Mouse (Mus musculus): ENCODE results near the gene Bmyc. TPM values are rescaled to one million over a fixed set of nuclear protein-coding genes. Genes with fewer than 3 reads are reported as not detected.
"Not testable (repeated sequence)": the region's sequence is repeated elsewhere in the genome, so short reads cannot be mapped to it uniquely, and the experiment has no call there.

Gene Bmyc
- polyA plus RNA-seq, 1 experiment from 2014 or later, result 44.1 TPM

DNA sequence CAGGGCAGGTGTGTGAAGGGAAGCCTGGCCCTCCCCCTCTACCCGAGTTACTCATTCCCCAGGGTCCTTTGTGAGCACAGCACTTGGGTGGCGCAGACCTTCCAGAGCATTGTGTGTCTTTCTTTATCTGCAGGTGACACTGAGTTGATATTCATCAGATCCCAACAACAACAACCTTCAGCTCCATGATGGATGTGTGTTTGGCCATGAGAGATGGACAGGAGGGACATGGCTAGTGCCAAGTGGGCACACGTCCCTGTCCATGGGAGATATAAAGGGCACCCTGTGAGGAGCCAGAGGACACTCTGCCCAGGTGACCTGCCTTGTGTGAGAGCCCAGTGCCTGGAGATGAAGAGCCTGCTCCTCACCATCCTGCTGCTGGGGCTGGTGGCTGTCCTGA lies 6.8 kb upstream of the Bmyc start, which contains the start of gene Obp2a:
Obp2a (plus strand) TSS at position 301 of the 400 bp plus-strand sequence.
- 75% methylated on average over 3 of the region's 3 CpGs for WGBS
- ATAC-seq (ENCODE audit: insufficient number of reproducible peaks, insufficient read depth, low FRiP score, low read depth); H3K36me3 ChIP-seq (ENCODE audit: control insufficient read depth, insufficient read depth, low read length): not testable (repeated sequence)

DNA sequence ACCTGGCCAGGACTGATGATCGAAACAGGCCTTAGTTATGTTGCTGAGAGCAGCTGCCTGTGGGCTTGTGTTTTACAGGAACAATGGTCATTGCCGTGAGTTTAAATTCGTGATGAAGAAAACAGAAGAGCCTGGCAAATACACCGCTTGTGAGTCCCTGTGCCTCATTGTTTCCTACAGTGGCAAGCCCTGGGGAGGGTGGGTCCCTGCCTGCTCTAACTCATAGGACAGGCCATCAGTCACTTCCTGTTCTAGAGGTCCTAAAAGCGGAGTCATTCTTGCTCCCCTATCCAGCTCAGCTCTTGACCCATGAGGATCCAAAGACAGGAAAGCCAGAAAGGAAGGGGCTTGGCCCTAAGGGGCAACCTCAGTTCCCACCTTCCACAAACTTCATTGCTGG lies 5.5 kb upstream of the Bmyc start:
- H3K9me3 ChIP-seq (ENCODE audit: control insufficient read depth, low read length), result no peaks in the 10 kb centered on the region
- H3K27me3 ChIP-seq (ENCODE audit: control insufficient read depth, insufficient read depth, low read length), result no peaks in the 10 kb centered on the region
- no peak overlapping the region for H3K4me2 ChIP-seq (ENCODE audit: low read length)
- no peak for ATAC-seq (ENCODE audit: insufficient number of reproducible peaks, insufficient read depth, low FRiP score, low read depth)
- no peak overlapping the region for H3K4me3 ChIP-seq (ENCODE audit: control insufficient read depth in 1 of 2, insufficient read depth in 1 of 2, low read depth in 1 of 2, low read length in 2 of 2)
- H3K27ac ChIP-seq (replicated peaks in 1 of 2; ENCODE audit: control insufficient read depth in 1 of 2, insufficient read depth in 1 of 2, low read depth in 2 of 2, low read length in 2 of 2), result no peak overlapping the region
- H3K9ac ChIP-seq (ENCODE audit: low read length), result no peak overlapping the region
- WGBS, result 66% methylated on average over 5 of the region's 5 CpGs
- no peaks in the 10 kb centered on the region; a peak in 1 of 4 replicates for H3K4me1 ChIP-seq (ENCODE audit: control insufficient read depth in 2 of 2, insufficient read depth in 2 of 2, low read length in 2 of 2)
- H3K36me3 ChIP-seq (ENCODE audit: control insufficient read depth, insufficient read depth, low read length), result no peaks in the 10 kb centered on the region

More for the DNA sequence above, 6.8 kb upstream of the Bmyc start, which contains the start of gene Obp2a:
- not testable (repeated sequence) for H3K27me3 ChIP-seq (ENCODE audit: control insufficient read depth, insufficient read depth, low read length); H3K27ac ChIP-seq (replicated peaks in 1 of 2; ENCODE audit: control insufficient read depth in 1 of 2, insufficient read depth in 1 of 2, low read depth in 2 of 2, low read length in 2 of 2); H3K4me3 ChIP-seq (ENCODE audit: control insufficient read depth in 1 of 2, insufficient read depth in 1 of 2, low read depth in 1 of 2, low read length in 2 of 2); H3K9ac ChIP-seq (ENCODE audit: low read length); H3K9me3 ChIP-seq (ENCODE audit: control insufficient read depth, low read length); H3K4me1 ChIP-seq (ENCODE audit: control insufficient read depth in 2 of 2, insufficient read depth in 2 of 2, low read length in 2 of 2); H3K4me2 ChIP-seq (ENCODE audit: low read length)

DNA sequence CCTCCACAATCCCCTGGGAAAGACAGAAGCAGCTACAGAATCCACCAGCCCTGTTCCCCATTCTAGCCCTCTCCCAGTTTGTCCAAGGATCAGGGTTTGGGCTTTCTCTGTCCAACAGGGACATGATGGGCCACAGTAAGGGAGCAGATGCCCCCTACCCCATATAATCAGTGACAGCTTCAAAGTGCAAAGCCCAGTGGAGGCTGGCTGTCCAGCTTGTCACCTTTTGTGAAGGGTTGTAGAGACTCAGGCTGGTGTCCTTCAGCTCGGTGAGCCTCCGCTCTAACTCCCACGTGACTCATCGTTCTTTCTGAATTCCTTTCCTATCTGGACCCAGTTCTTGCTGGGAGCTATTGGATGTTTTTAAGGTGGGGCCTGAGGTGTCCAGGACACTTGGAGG lies 2.8 kb upstream of the Bmyc start:
- no peak overlapping the region for H3K9ac ChIP-seq (ENCODE audit: low read length)
- H3K9me3 ChIP-seq (ENCODE audit: control insufficient read depth, low read length), result no peaks in the 10 kb centered on the region
- H3K4me2 ChIP-seq (ENCODE audit: low read length), result no peak overlapping the region
- peaks cover 0 to 3% of the 10 kb centered on the region in 2 experiments; a peak in 2 of 4 replicates for H3K4me1 ChIP-seq (ENCODE audit: control insufficient read depth in 2 of 2, insufficient read depth in 2 of 2, low read length in 2 of 2)
- WGBS, result 25% methylated on average over 4 of the region's 4 CpGs
- no peak for ATAC-seq (ENCODE audit: insufficient number of reproducible peaks, insufficient read depth, low FRiP score, low read depth)
- H3K27ac ChIP-seq (replicated peaks in 1 of 2; ENCODE audit: control insufficient read depth in 1 of 2, insufficient read depth in 1 of 2, low read depth in 2 of 2, low read length in 2 of 2), result no peak overlapping the region
- H3K27me3 ChIP-seq (ENCODE audit: control insufficient read depth, insufficient read depth, low read length), result no peaks in the 10 kb centered on the region
- H3K36me3 ChIP-seq (ENCODE audit: control insufficient read depth, insufficient read depth, low read length), result no peaks in the 10 kb centered on the region
- no peak overlapping the region for H3K4me3 ChIP-seq (ENCODE audit: control insufficient read depth in 1 of 2, insufficient read depth in 1 of 2, low read depth in 1 of 2, low read length in 2 of 2)

DNA sequence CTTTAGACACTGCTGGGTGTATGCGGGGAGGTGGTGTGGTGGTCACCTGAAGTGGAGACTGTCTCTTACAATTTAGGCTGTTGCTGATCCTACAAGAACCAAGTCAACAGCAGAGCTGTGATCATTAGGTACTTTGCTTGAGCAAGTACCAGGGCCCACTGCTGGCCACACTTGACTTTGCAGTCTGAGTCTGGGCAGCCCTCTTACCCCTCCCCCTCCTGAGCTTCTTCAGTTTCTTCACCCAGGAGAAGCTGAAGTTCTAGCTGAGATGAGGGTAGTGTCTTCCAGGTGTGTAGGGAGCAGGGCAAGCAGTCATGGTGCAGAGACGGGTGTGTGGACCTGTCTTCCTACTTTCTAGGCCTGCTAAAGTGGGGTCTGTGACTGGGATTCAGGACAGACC lies 1.6 kb downstream of the Bmyc start:
- Histone ChIP-seq H3K9me3 (ENCODE audit: control insufficient read depth, low read length) (no peaks in the 10 kb centered on the region), H3K9ac (ENCODE audit: low read length) (no peak overlapping the region; the same call in 1 of the 2 replicates), H3K4me3 (ENCODE audit: control insufficient read depth in 1 of 2, insufficient read depth in 1 of 2, low read depth in 1 of 2, low read length in 2 of 2) (no peak overlapping the region; a peak in 1 of 4 replicates), H3K36me3 (ENCODE audit: control insufficient read depth, insufficient read depth, low read length) (no peaks in the 10 kb centered on the region), H3K4me1 (ENCODE audit: control insufficient read depth in 2 of 2, insufficient read depth in 2 of 2, low read length in 2 of 2) (peaks cover 0 to 3% of the 10 kb centered on the region in 2 experiments; a peak in 2 of 4 replicates), H3K27me3 (ENCODE audit: control insufficient read depth, insufficient read depth, low read length) (no peaks in the 10 kb centered on the region), H3K27ac (replicated peaks in 1 of 2; ENCODE audit: control insufficient read depth in 1 of 2, insufficient read depth in 1 of 2, low read depth in 2 of 2, low read length in 2 of 2) (no peak overlapping the region), H3K4me2 (ENCODE audit: low read length) (peak overlapping the region; percentile 32)
- 81% methylated on average over 2 of the region's 2 CpGs for WGBS
- no peak for ATAC-seq (ENCODE audit: insufficient number of reproducible peaks, insufficient read depth, low FRiP score, low read depth)

DNA sequence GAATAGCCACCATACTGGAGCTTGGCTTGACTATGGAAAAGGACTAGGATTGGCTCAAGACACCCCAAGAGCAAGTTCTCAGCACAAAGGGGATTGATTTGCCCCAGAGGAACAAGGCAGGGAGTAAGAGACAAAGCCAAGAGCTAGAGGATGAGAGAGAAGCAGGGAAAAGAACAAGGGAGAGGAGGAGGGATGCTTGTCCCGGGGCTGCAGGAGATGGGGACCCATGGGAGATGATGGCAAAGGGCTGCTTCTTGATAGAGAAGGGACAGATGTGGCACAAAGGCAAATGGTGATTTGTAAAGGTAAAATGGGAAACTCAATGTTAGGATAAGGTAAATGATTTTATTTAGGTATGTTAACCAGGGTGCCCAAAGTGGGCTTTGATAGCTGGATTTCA lies 2.5 kb downstream of the Bmyc start:
- not testable (repeated sequence) for H3K9ac ChIP-seq (ENCODE audit: low read length); H3K27me3 ChIP-seq (ENCODE audit: control insufficient read depth, insufficient read depth, low read length); H3K9me3 ChIP-seq (ENCODE audit: control insufficient read depth, low read length); H3K4me1 ChIP-seq (ENCODE audit: control insufficient read depth in 2 of 2, insufficient read depth in 2 of 2, low read length in 2 of 2); H3K27ac ChIP-seq (replicated peaks in 1 of 2; ENCODE audit: control insufficient read depth in 1 of 2, insufficient read depth in 1 of 2, low read depth in 2 of 2, low read length in 2 of 2); H3K4me2 ChIP-seq (ENCODE audit: low read length); H3K36me3 ChIP-seq (ENCODE audit: control insufficient read depth, insufficient read depth, low read length); ATAC-seq (ENCODE audit: insufficient number of reproducible peaks, insufficient read depth, low FRiP score, low read depth); H3K4me3 ChIP-seq (ENCODE audit: control insufficient read depth in 1 of 2, insufficient read depth in 1 of 2, low read depth in 1 of 2, low read length in 2 of 2)
- 97% methylated on average over 1 of the region's 1 CpGs for WGBS

DNA sequence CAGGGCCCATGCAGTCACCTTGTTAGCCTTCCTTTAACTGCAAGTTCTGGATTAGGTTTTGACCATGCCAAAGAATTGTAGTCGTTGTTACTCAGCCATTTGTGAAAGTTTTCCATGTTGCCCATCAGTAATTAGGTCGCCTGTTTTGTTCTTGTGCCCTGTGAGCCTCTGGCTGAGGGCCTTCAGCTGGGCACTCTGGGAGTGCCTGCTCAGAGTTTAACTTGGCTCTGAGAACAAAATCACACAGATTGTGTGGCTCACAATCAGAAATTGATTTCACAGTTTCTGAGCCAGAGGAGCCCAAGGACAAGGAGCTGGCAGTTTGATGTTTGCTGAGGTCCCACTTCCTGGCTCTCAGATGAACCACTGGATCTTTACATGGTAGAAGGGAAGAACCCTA lies 3.3 kb downstream of the Bmyc start:
- not testable (repeated sequence) for H3K4me3 ChIP-seq (ENCODE audit: control insufficient read depth in 1 of 2, insufficient read depth in 1 of 2, low read depth in 1 of 2, low read length in 2 of 2); H3K4me2 ChIP-seq (ENCODE audit: low read length); H3K27me3 ChIP-seq (ENCODE audit: control insufficient read depth, insufficient read depth, low read length); H3K9ac ChIP-seq (ENCODE audit: low read length); ATAC-seq (ENCODE audit: insufficient number of reproducible peaks, insufficient read depth, low FRiP score, low read depth); H3K9me3 ChIP-seq (ENCODE audit: control insufficient read depth, low read length); H3K27ac ChIP-seq (replicated peaks in 1 of 2; ENCODE audit: control insufficient read depth in 1 of 2, insufficient read depth in 1 of 2, low read depth in 2 of 2, low read length in 2 of 2); H3K36me3 ChIP-seq (ENCODE audit: control insufficient read depth, insufficient read depth, low read length); H3K4me1 ChIP-seq (ENCODE audit: control insufficient read depth in 2 of 2, insufficient read depth in 2 of 2, low read length in 2 of 2)
- WGBS, result 80% methylated on average over 2 of the region's 2 CpGs

DNA sequence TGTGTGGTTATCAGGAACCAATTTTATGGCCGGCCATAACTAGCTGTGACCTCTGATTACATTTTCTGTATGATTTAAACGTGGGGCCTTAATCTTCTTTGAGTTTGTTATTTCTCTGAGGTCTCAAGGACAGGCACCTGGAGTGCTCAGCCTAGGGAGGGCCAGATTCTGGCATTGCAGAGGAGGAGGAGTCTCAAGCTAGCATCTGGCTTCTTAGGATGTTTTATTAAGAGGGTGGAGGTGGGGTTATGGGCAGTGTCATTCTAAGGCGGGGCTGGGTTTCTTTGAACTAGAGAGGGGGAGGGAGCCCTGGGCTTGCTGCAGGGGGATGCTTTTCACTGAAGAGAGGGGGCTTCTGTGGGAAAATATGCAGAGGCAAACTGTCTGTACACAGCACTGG lies 5.1 kb downstream of the Bmyc start:
- H3K27ac ChIP-seq (replicated peaks in 1 of 2; ENCODE audit: control insufficient read depth in 1 of 2, insufficient read depth in 1 of 2, low read depth in 2 of 2, low read length in 2 of 2); H3K9me3 ChIP-seq (ENCODE audit: control insufficient read depth, low read length); ATAC-seq (ENCODE audit: insufficient number of reproducible peaks, insufficient read depth, low FRiP score, low read depth); H3K36me3 ChIP-seq (ENCODE audit: control insufficient read depth, insufficient read depth, low read length); H3K4me3 ChIP-seq (ENCODE audit: control insufficient read depth in 1 of 2, insufficient read depth in 1 of 2, low read depth in 1 of 2, low read length in 2 of 2); H3K4me2 ChIP-seq (ENCODE audit: low read length); H3K27me3 ChIP-seq (ENCODE audit: control insufficient read depth, insufficient read depth, low read length); H3K4me1 ChIP-seq (ENCODE audit: control insufficient read depth in 2 of 2, insufficient read depth in 2 of 2, low read length in 2 of 2); H3K9ac ChIP-seq (ENCODE audit: low read length): not testable (repeated sequence)
- 33% methylated on average over 3 of the region's 3 CpGs for WGBS

DNA sequence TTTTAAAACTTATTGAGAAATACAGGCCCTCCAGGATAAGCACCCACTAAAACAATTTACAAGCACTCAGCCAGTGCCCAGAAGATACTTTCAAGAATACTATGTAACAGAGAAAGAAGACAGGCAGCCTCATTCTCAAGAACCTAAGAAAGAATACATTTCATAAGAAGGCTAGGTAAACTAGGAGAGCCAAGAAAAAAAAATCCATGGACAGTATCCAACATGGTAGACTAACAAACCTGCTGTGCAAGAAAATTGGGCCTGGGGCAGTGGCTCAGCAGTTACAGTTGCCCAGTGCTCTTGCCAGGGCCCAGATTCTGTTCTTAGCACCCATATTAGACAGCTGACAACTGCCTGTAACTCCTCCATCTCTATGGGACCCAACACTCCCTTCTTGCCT lies 10.7 kb downstream of the Bmyc start:
- Histone ChIP-seq H3K4me1 (ENCODE audit: control insufficient read depth in 2 of 2, insufficient read depth in 2 of 2, low read length in 2 of 2) (no peaks in the 10 kb centered on the region), H3K9ac (ENCODE audit: low read length) (no peak overlapping the region), H3K27me3 (ENCODE audit: control insufficient read depth, insufficient read depth, low read length) (no peaks in the 10 kb centered on the region), H3K4me3 (ENCODE audit: control insufficient read depth in 1 of 2, insufficient read depth in 1 of 2, low read depth in 1 of 2, low read length in 2 of 2) (no peak overlapping the region), H3K4me2 (ENCODE audit: low read length) (no peak overlapping the region), H3K27ac (replicated peaks in 1 of 2; ENCODE audit: control insufficient read depth in 1 of 2, insufficient read depth in 1 of 2, low read depth in 2 of 2, low read length in 2 of 2) (no peak overlapping the region), H3K9me3 (ENCODE audit: control insufficient read depth, low read length) (peaks cover 4% of the 10 kb centered on the region; the same call in 1 of the 2 replicates), H3K36me3 (ENCODE audit: control insufficient read depth, insufficient read depth, low read length) (no peaks in the 10 kb centered on the region)
- ATAC-seq (ENCODE audit: insufficient number of reproducible peaks, insufficient read depth, low FRiP score, low read depth), result no peak
